Comparison of ENCODE assay signal across 9 mouse cellular contexts in the genomic region with DNA sequence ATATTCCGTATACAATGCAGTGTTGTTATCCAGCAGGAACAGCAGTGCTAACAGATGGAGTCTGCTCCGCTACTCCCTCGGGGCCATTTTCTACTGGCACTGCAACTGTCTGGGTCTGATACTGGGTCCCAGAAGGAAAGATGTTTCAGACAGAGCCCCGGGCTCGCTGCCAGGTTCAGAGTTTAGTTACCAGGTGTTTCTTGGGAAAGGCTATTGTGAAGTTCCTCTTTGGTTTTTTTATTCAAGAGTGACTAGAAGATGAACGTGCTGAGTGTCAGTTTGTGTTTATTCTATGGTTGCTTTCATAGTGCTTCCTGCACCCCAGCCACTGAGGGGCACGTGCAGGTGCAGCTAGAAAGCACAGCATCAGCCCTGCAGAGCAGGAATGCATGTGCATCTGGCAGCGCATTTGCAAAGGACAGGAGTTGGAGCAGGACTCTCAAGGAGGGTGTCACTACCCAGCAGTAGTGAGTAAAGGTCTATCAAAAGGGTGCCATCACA. TPM values are rescaled to one million over a fixed set of nuclear protein-coding genes. Genes with fewer than 3 reads are reported as not detected.
DNase-seq lines count a peak whose midpoint lies in the region; ATAC-seq lines count a peak whose summit lies in the region.
"Had no signal": no experiment of that assay in that cellular context is flagged by ENCODE, and none has a peak within 500 bp of the region (broad histone marks: within the 10 kb centered on the region; RNA-seq: fewer than 3 reads in every experiment).

No protein-coding gene starts in this region.

- H3K9me3 ChIP-seq in midbrain, embryonic 14.5 days (ENCODE audit: control insufficient read depth, low read length), result no peaks in the 10 kb centered on the region
- no peaks in the 10 kb centered on the region for H3K9me3 ChIP-seq in midbrain, embryonic 15.5 days

- no peak overlapping the region for H3K9ac ChIP-seq in midbrain, embryonic 14.5 days (replicated peaks; ENCODE audit: low read length)
- no peak overlapping the region for H3K9ac ChIP-seq in midbrain, embryonic 15.5 days

- 59% methylated on average over 8 of the region's 8 CpGs for WGBS in midbrain, embryonic 14.5 days
- WGBS in midbrain, embryonic 15.5 days, result 56% methylated on average over 8 of the region's 8 CpGs

- H3K4me2 ChIP-seq in midbrain, embryonic 14.5 days (ENCODE audit: low read length), result no peak overlapping the region
- no peak overlapping the region for H3K4me2 ChIP-seq in midbrain, embryonic 15.5 days

- intact Hi-C loops in heart, postnatal 36 days (cut with DNase I), result loop anchor here (10.0 kb wide), 1 partner anchor 341 kb away; no protein-coding TSS in a partner anchor

- DNase-seq in cerebellum, postnatal 14 days, result peak; percentile 40 to 54
- DNase-seq in cerebellum, postnatal 36 days, result no peak
- DNase-seq in midbrain, embryonic 14.5 days, result peak; percentile 73
- DNase-seq in heart, postnatal 36 days, result peak; percentile 19 to 42
- DNase-seq in thymus, postnatal 25 days, result peak; percentile 74
- no peak for DNase-seq in spleen, adult 12 weeks (ENCODE audit: low spot score)
- no peak for DNase-seq in embryo, embryonic 10 days (ENCODE audit: low spot score)
- DNase-seq: lung, adult 2 months had no signal

- no peak; the same call in 1 of the 2 replicates for ATAC-seq in midbrain, embryonic 14.5 days (ENCODE audit: low FRiP score, low TSS enrichment)
- ATAC-seq in midbrain, embryonic 15.5 days (replicated peaks), result no peak; the same call in 1 of the 2 replicates

- H3K36me3 ChIP-seq in midbrain, embryonic 14.5 days (ENCODE audit: control insufficient read depth, insufficient read depth, low read length), result no peaks in the 10 kb centered on the region
- H3K36me3 ChIP-seq in midbrain, embryonic 15.5 days (replicated peaks), result no peaks in the 10 kb centered on the region

- H3K4me1 ChIP-seq in midbrain, embryonic 14.5 days (ENCODE audit: control insufficient read depth, insufficient read depth, low read length), result peaks cover 8% of the 10 kb centered on the region; the same call in 1 of the 2 replicates
- peaks cover 2% of the 10 kb centered on the region; the same call in 1 of the 2 replicates for H3K4me1 ChIP-seq in midbrain, embryonic 15.5 days

- H3K27me3 ChIP-seq in midbrain, embryonic 14.5 days (ENCODE audit: control insufficient read depth, insufficient read depth, low read length), result no peaks in the 10 kb centered on the region
- no peaks in the 10 kb centered on the region for H3K27me3 ChIP-seq in midbrain, embryonic 15.5 days (replicated peaks)

- H3K27ac ChIP-seq in midbrain, embryonic 14.5 days (replicated peaks; ENCODE audit: low read depth, low read length), result no peak overlapping the region
- no peak overlapping the region for H3K27ac ChIP-seq in midbrain, embryonic 15.5 days

- no peak overlapping the region for H3K4me3 ChIP-seq in midbrain, embryonic 14.5 days (replicated peaks; ENCODE audit: low read depth, low read length)
- no peak overlapping the region for H3K4me3 ChIP-seq in midbrain, embryonic 15.5 days

RNA-seq across cellular contexts. Expression of a gene that starts 47.5 kb away (rescaled TPM):
- 12.6 and 14.3 TPM in 2 replicates for polyA plus RNA-seq in midbrain, embryonic 14.5 days (2014; fragmentation: Nextera tagmentation; extraction: Ambion mirVana)
- 9.8 and 11.0 TPM in 2 replicates for polyA plus RNA-seq in midbrain, embryonic 15.5 days (2015; fragmentation: Nextera tagmentation; extraction: Ambion mirVana)
- 1 to 10 TPM; 3.2 to 4.5 TPM for total RNA-seq in heart, postnatal 36 days (2021)

RNA-seq across cellular contexts. Expression of a gene that starts 47.6 kb away (rescaled TPM):
- 16.6 and 17.2 TPM in 2 replicates for polyA plus RNA-seq in midbrain, embryonic 14.5 days (2014; fragmentation: Nextera tagmentation; extraction: Ambion mirVana)
- polyA plus RNA-seq in midbrain, embryonic 15.5 days (2015; fragmentation: Nextera tagmentation; extraction: Ambion mirVana), result 14.8 and 16.6 TPM in 2 replicates
- total RNA-seq in heart, postnatal 36 days (2021), result 10 to 100 TPM; 51.6 to 67.6 TPM

Comparison
In these comparisons a context has a peak if more than half of its experiments do, and no peak if none do; other contexts are left out.
1. DNase-seq: peak in cerebellum, postnatal 14 days (2 of 2), midbrain, embryonic 14.5 days (single experiment), heart, postnatal 36 days (2 of 2) and thymus, postnatal 25 days (single experiment); none in cerebellum, postnatal 36 days (0 of 2), spleen, adult 12 weeks (single experiment) and embryo, embryonic 10 days (single experiment).